Mouse (Mus musculus): ENCODE data around the gene Loxl3. TPM values are rescaled to one million over a fixed set of nuclear protein-coding genes. Genes with fewer than 3 reads are reported as not detected.

The Loxl3 gene
- 1 to 10 TPM; 4.7 to 6.0 TPM for total RNA-seq (2021)

DNA sequence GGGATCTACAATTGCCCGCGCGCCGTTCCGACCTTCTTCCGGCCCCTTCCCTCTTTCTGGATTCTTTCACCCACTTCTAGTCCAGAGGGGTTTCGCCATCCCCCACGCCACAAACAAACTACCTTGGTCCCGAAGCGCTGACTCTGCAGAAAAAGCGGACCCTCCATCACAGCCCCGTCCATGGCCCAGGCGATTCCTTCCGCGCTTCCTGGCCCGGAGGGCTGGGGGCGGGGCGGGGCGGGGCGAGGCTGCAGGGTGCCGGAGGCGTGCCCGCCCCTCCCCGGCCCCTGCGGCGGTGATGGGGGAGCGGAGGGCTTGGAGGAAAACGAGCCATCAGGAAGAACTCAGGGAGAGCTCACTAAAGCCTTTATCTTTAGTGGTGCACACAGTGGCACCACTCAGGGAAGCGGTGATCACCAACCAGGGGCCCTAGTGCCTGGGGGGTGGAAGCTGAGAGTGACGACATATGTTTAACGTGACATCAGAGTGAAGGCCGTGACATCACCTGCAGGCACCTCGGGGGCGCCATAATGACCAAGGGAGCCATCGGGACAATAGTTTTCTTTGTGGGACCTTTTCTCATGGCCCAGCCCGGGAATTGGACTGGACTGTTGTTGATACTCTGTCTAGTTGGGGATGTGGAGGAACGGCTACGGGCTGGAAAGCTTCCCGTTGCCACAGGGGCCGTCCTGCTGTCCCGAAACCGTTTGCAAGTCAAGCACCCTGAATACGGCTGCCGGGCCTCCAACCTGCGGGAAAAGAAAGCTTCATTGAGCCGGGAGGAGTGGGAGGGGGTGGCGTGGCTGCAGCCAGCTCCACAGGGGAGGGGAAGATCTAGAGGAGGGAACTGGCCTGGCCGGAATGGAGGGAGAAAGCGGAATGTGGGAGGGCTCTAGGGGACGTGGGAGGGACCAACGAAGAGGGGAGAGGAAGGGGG lies at the start of gene Loxl3, which contains the start of gene Dok1:
Loxl3 (plus strand) TSS at position 925 of the 937 bp plus-strand sequence.
Dok1 (minus strand) TSS at position 223 of the 937 bp plus-strand sequence.
- peak; percentile 77 for DNase-seq

DNA sequence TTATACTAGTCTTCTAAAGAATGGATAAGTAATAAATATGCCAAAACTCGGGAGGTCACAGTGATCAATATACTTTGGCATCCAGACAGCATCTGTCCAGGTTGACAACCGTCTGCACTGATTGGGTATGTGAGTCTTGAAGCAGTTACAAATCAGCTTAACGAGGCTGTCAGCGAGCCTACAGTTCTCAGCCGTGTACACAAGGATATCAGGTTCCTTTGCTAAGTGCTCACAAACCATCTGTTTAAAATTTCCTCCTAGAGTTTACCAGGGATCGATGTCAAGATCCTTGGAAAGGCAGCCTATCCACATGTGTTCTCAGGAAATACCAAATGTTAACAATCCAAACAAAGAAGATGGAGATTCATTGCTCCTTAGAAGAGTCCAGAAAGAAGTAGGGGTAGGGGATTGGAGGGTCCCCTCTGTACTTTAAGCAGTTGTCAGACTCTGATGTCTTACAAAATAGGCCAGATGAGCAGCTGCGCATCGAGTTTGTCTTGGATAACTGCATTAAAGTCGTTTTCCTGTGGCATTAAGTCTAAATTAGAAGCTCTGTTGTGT lies 46.5 kb upstream of the Loxl3 start:
- no peak for DNase-seq

DNA sequence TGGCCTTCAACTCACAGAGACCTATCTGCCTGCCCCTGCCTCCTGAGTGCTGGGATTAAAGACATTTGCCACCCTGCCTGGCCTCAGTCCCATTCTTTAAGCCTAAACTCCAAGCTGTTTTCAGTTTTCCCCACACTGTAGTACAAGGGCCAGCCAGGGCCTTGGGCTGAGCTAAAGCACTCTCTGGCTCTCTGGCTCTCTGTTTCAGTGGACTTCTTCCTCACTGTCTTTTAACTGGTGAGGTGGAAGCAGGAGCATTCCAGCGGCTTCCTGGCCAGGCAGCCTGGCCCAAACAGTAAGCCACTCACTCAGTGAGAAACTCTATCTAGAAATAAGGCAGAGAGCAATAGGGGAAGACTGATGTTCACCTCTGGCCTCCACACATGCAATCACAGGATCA lies 40.3 kb upstream of the Loxl3 start:
- DNase-seq: no peak

DNA sequence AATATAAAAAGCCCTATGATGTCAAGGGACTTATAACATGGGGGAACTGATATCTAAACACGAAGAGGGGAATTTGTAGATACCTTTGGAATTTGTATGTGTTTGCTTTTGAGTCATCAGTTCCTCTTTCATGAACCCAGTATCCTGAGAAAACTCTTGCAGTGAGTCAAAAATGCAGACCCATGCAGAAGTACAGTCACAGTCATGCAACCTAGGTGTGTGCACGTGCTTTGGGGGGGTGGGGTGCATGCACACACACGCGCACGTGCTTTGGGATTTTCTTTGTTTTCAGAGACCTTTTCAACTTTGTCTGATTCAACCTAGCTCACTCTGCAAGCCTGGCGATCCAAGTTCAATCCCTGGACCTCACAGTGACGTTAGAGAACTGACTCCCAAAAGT lies 39.6 kb upstream of the Loxl3 start:
- DNase-seq: no peak

DNA sequence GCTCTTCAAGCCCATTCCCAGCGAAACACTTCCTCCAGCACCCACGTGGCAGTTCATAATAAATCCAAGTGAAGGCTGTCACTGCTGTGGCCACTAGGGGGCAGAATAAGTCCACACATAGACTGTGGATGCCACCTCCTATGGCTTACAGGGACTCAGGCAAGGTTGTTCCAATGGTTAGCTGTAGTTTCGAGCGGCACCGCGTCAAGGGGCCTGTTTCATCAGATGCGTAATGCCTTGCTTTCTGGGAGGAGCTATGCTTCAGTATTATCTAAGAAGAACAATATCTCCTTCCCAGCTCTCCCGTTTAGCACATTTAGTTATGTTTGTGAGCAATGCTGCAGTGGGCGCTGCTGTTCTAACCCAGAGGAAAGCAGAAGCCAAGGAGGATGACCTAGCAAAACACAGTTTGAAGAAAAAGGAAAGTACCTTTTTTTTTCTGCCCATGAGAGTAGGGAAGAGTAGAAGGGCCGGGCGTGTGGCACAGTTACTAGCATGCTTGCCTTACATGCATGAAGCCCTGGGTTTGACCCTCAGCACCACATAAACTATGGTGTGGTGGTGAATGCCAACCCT lies 37.1 kb upstream of the Loxl3 start:
- peak; percentile 92 for DNase-seq

DNA sequence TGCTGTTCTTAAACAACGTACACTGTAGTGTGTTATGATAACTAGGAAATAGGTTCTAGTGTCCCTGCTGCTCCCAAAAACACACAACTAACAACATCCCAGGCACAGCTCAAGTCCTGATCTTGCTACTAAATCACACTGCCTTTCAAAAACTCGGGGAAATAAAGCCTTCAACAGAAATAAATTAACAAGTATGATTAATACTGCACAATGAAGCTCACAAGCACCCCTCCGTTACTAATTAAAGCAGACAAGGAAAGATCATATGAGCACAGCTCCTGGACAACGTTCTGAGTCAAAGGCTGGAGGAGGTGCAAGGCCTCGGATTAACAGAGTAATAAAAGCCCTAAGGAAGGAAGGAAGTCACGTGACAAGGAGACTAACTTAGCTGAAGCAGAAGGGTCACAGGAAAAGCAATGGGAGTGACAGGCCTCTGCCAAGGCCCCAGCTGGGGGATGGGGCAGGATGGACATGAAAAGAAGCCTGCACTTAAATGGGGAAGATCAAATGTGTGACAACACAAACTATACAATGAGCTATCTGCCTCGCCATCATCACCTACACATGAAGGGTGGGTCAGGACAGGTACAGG lies 36.4 kb upstream of the Loxl3 start:
- peak; percentile 24 for DNase-seq

DNA sequence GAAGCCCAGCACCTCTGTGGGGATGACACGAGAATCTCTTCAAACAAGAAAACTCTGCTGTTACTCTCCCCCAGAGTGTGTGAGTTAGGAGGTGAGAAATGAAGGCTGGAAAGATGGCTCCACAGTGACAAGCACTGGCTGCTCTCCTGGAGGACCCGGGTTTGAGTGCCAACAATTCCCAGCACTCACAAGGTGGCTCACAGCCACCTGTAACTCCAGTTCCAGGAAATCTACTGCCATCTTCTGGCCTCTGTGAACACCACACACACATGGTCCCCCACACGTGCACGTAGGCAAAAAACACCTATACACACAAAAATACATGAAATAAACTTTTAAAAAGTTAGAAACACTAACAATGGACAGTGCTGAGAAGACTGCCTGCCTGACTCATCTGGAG lies 35.6 kb upstream of the Loxl3 start:
- no peak for DNase-seq

DNA sequence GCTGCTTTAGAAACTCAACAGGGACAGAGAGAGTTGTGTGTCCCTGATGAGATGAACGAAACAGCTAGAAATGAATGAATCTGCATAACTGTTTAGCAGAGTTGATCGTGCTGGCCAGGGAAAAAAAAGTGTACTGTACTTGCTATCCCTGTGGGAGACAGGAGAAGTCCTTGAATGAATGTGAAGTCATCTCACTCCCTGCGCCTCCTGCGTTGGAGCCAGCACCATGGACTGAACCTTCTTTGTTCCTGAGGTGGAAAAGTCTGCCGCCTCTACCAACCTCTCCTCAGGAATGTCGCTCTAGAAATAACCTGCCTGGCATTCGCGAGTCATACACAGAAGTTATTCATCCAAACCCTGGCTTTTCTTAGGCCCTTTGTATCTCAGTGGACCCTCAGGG lies 34.0 kb upstream of the Loxl3 start:
- no peak for DNase-seq

DNA sequence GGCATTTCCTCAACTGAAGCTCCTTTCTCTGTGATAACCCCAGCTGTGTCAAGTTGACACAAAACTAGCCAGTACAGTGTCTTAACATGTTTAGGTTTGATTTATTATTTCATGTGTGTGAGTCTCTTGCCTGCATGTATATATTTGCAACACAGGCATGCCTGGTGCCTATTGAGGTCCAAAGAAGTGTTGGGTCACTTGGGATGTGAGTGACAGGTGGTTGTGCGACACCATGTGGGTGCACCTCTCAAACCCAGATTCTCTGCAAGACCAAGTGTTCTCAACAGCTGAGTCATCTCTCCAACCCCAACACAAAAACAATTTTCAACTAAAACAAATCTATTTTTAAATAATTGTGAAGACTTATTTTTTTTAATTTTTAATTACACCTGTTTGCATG lies 30.9 kb upstream of the Loxl3 start:
- DNase-seq: no peak

DNA sequence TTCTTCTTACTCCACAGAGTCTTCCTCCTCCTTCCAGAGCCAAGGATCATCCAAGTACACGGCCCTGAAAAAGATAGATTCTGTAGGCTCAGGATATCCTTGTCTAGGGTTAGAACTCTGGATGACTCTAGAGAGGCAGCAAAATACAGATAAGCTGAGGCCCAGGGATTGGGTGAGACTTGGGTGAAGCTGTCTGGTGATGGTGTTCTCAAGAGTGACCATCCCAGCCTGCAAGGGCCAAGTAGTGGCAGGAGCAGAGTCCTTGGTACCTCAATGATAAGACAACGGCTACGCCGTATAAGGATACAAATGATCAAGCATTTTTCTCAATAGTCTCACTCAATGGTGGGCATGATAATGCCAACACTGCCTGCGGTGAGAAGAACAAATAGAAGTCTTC lies 30.1 kb upstream of the Loxl3 start:
- DNase-seq: no peak

DNA sequence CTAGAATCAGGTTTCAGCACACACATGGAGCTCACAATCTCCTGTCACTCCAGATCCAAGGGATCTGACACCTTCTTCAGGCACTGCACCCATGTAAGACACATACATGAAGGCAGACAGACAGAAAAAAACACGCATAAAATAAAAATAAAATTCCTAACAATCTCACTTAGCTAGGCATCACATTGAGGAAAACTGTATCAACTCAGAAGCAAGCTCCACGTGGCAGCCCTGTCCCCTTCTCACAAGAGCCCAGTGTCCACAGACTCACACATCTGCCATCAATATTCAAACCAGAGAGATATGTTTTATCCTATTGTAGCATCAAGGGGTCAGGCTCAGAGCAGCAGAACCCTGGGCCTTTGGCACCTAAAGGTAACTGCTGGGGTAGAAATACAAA lies 29.7 kb upstream of the Loxl3 start:
- DNase-seq: no peak

DNA sequence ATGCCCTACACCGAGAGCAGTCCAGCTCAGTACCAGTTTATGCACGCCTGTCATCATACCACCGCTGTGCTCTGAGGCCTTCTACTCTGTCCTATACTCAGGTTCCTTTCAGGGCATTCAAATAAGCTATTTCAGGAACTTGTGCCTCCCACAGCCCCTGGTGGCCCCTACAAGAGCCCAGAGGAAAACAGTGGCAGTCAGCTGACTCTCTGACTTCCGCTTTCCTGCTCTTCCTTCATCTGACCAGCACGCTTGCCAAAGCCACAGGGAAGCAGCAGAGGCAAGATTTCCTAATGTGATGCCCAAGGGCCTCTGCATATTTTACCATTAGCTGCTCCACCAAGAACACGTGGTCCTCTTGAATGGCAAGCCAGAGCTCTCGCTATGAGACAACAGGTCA lies 29.1 kb upstream of the Loxl3 start:
- DNase-seq: peak; percentile 31

DNA sequence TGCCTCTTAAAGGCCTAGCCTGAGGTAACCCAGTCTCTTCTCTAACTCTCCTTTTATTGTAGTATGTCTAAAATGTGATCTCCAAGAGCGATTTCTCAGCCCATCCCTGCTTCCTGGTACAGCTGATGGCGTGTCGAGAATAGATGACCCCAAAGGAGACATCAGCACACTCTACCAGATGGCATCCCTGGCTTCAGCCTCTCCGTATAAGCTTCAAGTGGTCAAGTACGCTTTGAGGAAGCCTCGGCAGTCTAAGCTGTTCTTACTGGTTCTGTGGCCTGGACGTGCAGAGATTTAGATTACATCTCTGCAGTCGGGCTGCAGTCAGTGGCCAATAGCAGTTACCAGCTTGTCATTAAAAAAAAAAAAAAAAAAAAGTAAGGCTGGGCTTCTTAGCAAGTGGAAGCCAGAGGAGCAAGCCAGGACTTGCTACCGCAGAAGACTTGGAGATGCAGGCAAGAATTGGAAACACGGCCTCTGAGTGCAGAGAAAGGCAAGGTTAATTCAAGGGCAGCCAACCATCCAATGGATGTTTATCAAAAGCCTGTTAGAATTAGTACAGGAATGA lies 28.4 kb upstream of the Loxl3 start:
- DNase-seq: no peak

DNA sequence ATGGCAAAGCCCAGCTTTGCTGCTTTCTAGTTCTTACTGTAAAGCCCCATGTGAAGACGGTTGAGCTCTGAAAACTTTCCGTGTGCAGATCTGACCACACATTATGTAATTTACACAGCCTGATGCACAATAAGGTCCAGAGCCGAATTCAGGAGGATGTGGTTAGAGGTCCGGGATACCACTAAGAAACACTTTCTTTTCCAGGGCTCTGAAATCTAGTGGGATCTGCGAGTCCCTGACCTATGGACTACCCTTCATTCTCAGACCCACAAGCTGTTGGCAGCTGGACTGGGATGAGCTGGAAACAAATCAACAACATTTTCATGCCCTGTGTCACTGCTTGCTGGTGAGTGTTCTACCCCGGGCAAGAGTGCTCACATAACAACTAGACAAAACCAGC lies 27.9 kb upstream of the Loxl3 start:
- no peak for DNase-seq

DNA sequence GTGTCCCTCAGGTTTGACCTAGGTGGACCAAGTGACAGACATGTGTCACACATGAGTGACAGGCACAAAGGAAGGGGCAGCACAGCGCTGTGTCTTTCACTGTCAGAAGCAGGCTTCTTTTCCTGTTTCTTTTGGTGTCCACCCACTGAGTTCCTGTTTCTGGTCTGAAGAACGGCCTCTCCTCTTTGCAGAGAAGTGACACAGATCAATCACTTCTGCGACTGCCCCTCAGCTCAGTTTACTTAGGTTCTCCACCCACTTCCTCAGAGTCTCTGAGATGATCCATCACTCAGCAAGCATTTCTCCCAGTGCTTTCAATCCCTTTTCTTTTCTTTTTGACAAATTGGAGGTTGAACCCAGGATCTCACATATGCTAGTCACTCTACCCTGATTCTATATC lies 25.3 kb upstream of the Loxl3 start:
- DNase-seq: no peak

DNA sequence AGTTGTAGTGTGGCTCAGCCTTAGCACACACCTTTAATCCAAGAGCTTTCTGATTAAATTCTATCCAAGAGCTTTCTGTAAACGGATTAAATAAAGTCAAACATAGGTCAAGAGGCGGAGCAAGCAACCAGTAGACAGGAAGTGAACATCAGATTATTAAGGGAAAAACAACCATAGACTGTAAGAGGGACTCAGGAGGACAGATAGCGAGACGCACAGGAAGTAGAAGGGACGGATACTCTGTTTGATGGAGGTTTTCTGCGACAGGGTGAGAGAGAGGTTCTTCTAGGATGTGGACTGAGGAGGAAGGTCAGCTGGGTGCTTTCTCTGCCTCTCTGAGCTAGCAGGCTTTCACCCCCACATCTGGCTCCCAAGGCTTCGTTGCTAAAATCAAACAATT lies 24.0 kb upstream of the Loxl3 start:
- no peak for DNase-seq

DNA sequence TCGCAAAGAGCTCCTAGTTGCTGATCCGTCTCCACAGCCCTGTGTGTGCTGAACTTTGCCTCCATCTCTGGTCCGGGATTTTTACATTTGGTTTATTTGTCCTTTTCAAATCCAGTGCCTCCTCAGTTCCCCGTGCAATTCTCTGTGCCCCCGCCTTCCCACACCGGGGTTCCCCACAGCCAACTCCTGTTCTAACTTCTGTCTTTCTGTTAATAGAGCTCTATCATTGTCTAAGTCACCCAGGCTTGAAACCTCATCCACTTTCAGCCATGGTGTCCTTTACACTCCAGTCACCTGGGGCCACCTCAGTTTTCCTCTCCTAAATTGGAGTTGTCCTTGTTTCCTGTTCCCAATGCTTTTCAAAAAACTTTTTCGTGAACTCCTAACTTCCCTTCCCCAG lies 22.7 kb upstream of the Loxl3 start:
- no peak for DNase-seq

DNA sequence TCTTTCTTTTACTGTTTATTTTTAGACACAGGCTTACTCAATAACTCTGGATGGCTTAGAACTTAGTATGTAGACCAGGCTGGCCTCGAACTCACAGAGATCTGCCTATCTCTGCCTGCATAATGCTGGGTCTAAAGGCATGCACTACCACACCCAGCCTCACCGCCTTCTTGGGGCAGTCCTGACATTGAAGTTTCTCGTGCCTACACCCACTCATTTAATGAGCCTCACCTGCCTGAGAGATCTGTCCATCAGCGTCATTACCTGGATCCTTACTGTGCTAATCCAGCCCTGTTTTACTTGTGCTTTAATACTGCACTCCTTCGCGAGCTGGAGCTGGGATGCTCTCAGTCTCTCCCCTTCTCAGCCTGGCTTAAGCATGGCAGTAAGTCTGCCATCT lies 22.2 kb upstream of the Loxl3 start:
- DNase-seq: no peak

DNA sequence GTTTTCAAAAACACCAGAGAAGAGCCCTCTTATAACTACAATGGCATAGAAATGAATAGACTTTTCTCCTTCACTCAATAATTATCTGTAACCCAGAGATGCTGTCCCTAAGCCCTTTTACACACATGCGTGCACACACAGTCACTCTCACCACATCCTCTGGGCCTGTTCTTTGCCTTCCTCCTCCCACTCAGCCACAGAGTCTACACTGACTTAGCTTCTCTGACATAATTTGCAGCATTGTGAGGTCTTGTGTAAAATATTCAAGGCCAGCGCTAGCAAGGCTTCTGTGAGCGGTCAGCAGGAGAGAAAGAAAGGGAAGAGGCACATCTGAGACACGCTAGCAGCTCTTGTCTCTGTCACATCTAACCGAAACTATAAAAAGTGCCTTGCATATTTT lies 20.5 kb upstream of the Loxl3 start:
- DNase-seq: no peak

DNA sequence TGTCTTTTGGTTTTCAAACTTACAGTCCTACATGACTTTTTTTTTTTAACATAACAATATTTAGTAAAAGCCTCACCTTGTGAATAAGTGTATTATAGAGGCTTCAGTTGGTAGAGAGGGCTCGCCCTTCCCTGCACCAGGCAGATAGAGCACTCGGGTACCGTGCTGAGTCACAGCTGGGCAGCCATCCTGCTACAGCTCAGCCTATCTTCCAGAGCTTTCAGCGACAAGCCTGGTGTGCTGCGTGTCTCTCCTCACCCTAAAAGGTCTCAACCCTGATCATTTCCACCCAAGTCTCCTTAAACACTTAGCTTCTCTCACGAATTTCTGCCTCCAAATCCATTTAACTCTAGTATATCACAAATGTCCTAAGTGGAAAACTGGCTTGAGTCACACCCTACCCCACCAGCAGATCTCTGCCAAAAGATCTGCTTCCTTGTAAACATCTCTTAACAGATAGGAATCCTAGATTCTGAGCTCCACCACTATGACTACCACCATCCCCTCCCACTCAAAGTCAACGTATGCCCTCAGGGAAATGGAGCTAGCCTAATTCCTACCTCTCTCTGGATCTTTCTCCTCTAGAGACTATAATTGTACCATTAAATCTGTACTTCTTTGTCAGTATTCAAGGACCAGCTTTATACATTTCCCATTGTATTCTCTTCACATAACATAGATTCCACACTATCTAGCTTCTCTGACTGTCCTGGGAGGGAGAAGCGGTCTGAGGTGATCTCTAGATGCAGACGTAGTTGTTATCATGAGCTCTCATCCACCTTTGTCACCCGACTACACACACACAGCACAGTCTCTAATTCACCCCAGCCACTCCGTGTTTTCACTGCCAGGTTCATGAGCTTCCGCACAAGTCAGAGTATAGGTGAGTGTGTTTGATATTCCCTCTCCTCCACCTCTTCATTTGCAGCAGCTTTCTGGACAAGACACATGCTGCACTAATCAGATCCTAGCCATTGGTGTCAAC lies 19.2 kb upstream of the Loxl3 start:
- DNase-seq: no peak

DNA sequence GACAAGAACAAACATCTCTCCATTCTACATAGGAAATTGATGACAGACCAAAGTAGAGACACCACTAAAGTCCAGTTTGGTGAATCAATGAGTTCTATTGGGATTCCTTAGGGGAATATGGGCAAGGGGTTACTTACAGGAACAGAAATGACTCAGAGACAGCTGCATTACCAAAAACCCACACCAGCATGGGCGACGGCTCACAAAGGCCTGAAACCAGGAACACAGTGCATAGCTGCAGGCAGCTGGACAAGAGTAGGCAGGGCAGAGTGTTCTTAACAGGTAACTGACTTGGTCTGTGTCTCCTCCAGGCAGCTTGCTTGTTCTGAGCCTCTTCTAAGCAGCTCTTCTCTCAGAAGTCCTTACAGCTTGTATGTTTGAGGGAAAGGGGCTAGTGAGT lies 18.2 kb upstream of the Loxl3 start:
- DNase-seq: no peak

DNA sequence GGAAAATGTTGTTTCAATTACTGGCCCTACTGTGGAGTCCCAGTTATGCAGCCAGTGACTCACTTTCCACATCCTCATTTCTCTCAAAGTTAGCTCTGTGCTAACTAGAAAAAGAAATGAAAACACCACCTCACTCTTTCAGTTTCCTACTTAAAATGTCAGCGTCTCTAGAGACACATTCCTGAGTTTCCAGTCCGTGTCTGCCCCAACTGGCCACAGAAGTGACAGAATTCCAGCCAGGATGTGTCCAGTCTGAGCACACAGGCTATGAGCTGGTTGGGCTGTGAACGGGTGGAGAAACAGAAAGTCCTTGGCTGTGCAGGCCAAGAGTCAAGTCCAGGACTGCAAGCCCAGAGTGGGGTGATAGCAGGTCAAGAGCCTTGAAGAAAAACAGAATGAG lies 16.8 kb upstream of the Loxl3 start:
- peak; percentile 56 for DNase-seq

Measured in heart, postnatal 4 days (tissue).